Mouse (Mus musculus) embryonic facial prominence, embryonic 14.5 days (tissue): ENCODE measurements at regions not wholly inside any gene's neighbourhood (a gene's known extent, or its start where the extent isn't known, plus 50 kb on each side); places are given as distances from the start of the nearest gene placed in this dataset.

Experiments
- ATAC-seq: fragments of 200-750 bp; cut with Nextera tagmentation; 2 replicates; pipeline ENCODE4 v1.8.0; 2017; ENCODE audit warnings: low read depth, moderate number of reproducible peaks, moderate TSS enrichment
- DNase-seq: peaks from one replicate; pipeline ENCODE4 v3.0.0-alpha.2; 2015; ENCODE audit warnings: low spot score
- H3K27ac ChIP-seq: fragments of 300-500 bp; sonication (generic); replicated peaks from 2 replicates; pipeline ENCODE4 v1.5.1; 2014; ENCODE audit warnings: low read depth, mild to moderate bottlenecking, low read length, moderate library complexity
- H3K27me3 ChIP-seq: fragments of 300-500 bp; sonication (generic); replicated peaks from 2 replicates; pipeline ENCODE4 v1.6.1; 2014; ENCODE audit warnings: low read length; ENCODE audit not compliant: control insufficient read depth, insufficient read depth
- H3K36me3 ChIP-seq: fragments of 300-500 bp; sonication (generic); 2 replicates; pipeline ENCODE4 v1.6.1; 2014; ENCODE audit warnings: low read length, mixed read lengths; ENCODE audit not compliant: control insufficient read depth, insufficient read depth
- H3K4me1 ChIP-seq: fragments of 300-500 bp; sonication (generic); 2 replicates; pipeline ENCODE4 v1.6.1; 2014; ENCODE audit warnings: antibody characterized with exemption, low read length; ENCODE audit not compliant: control insufficient read depth, insufficient read depth
- H3K4me2 ChIP-seq: fragments of 300-500 bp; sonication (generic); 2 replicates; pipeline ENCODE4 v1.6.1; 2014; ENCODE audit warnings: low read depth, mild to moderate bottlenecking, low read length, moderate library complexity, mixed read lengths
- H3K4me3 ChIP-seq: fragments of 300-500 bp; sonication (generic); 2 replicates; pipeline ENCODE4 v1.5.1; 2014; ENCODE audit warnings: low read depth, mild to moderate bottlenecking, low read length
- H3K9ac ChIP-seq: fragments of 300-500 bp; sonication (generic); 2 replicates; pipeline ENCODE4 v1.6.1; 2014; ENCODE audit warnings: low read depth, mild to moderate bottlenecking, low read length, moderate library complexity, mixed read lengths
- H3K9me3 ChIP-seq: fragments of 300-500 bp; sonication (generic); 2 replicates; pipeline ENCODE4 v1.6.1; 2016; ENCODE audit warnings: low read length; ENCODE audit not compliant: control insufficient read depth
- WGBS: fragments of 180-500 bp; shearing (Covaris S2); extraction: QIAGEN DNeasy Blood & Tissue Kit; methylation state at CpG from one replicate; pipeline ENCODE4 v1.1.7; 2014; 5-methylcytosine and 5-hydroxymethylcytosine counted together

DNA sequence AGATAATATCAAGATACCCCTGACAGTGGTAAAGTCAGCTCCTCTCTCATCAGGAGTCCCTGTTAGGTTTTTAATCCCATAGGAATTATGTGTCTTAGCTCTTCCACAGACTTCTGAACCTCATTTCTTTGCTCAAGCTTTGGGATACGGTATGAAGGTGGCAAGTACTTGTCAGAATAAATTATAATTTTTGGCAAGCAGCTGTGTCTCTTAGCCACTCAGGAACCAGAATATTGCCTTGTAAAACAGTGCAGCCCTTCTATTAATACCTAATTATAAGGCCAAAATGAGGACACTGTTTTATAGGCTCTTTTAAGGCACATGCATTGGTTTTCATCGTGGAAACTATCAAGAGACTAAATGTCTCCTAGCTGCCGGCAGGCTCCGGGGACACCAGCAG, 54.3 kb upstream of the Nek7 start:
- no peak overlapping the region for H3K27ac ChIP-seq
- H3K27me3 ChIP-seq = no peaks in the 10 kb centered on the region
- DNase-seq (no peak), ATAC-seq (no peak)
- 72% methylated on average over 4 of the region's 4 CpGs for WGBS
- no peaks in the 10 kb centered on the region for H3K36me3 ChIP-seq
- no peaks in the 10 kb centered on the region for H3K4me1 ChIP-seq
- no peak overlapping the region for H3K4me3 ChIP-seq
- H3K4me2 ChIP-seq = no peak overlapping the region
- no peaks in the 10 kb centered on the region for H3K9me3 ChIP-seq
- H3K9ac ChIP-seq = no peak overlapping the region
